Mouse (Mus musculus): ENCODE measurements around the gene H2-Ke6. TPM values are rescaled to one million over a fixed set of nuclear protein-coding genes. Genes with fewer than 3 reads are reported as not detected.

H2-Ke6 gene
- total RNA-seq (2023) = 100 to 1,000 TPM; 117 to 150 TPM

DNA sequence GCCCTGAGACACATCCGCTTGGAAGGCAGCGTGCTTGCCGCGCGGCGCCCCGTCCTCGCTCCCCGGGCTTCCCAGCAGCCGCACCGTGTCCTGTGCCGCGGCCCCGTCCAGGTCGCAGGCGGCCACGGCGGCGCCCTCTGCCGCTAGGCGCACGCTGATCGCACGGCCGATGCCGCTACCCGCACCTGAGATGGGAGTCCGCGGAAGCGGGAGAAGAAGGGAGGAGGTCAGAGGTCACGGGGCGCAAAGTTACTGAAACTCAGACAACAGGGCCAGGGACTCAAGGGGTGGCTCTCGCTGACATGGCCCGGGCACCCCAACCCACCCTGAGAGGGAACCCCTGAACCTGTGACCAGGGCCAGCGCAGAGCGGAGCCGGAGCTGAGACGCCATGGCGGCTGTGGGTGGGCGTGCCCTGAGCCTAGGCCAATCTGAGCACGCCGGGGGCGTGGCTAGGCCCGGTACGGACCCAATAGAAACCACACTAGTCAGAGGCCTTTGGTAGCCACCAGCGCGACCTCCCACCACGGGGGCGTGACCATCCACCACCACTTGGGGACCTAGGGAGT lies at the start of gene H2-Ke6:
TSS of gene H2-Ke6 (minus strand) at position 405 of the 568 bp plus-strand sequence.

DNA sequence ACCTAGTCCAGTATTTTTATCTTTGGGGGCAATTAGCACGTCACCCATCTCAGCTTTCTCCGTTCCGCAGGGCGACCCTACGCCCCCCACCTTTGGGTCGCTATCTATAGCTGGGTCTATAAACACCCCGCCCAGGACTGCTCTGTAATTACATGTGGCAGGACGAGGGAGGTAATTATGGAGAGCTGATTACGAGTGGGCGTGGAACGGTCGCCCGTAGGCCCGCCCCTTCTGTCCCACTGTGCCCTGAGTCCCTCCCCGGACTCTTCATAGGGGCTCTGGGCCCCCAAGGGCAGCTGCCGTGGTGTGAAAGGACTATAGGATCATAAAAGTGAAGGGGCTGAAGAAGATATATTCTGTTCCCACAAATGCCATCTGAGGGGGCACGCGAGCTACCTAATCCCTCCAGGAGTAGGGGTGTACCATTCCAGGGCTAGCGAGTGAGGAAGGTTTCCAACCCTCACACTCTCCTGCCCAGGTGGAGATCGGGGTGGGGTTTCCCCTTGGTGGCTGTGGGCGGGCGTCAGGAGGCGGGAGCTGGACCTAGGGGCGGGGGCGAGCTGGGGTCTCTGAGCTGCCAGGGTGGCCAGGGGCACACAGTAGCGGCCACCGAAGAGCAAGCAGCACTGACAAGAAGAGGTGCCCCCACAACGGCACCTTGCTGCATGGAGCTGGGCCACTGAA lies 11.2 kb upstream of the H2-Ke6 start, which contains the start of gene Col11a2:
TSS of gene Col11a2 (plus strand) at position 560 of the 684 bp plus-strand sequence.

DNA sequence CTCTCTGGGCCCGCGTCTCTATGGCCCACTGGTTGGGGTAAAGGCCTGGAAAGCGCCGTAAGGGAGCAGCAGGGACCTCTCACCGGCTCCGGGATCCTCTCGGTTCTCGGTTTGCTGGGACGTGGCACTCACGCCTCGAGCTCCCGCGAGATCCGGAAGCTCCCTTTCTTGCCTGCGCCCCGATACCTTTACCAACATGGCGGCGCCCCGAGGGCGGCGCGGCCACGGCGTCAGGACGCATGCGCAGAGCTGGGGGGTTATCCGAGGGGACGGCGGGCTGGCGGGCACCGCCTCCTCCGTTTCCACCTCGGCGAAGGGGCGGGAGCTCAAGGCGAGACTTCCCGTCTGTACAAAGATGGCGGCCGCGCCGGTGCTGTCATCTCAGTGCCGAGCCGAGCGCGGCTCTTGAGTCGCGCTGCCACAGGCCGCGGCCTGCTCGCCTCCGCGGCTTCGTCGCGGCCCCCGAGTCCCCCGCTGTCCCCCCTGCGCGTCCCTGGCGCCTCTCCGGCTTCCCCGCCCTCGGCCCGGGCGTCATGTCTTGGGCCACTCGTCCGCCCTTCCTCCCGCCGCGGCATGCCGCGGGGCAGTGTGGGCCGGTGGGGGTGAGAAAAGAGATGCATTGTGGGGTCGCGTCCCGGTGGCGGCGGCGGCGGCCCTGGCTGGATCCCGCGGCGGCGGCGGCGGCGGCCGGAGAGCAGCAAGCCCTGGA lies 3.8 kb upstream of the H2-Ke6 start, which contains the start of the genes Slc39a7 and Rxrb:
TSS of gene Slc39a7 (minus strand) at position 218 of the 709 bp plus-strand sequence.
TSS of gene Rxrb (plus strand) at position 348 of the 709 bp plus-strand sequence.

DNA sequence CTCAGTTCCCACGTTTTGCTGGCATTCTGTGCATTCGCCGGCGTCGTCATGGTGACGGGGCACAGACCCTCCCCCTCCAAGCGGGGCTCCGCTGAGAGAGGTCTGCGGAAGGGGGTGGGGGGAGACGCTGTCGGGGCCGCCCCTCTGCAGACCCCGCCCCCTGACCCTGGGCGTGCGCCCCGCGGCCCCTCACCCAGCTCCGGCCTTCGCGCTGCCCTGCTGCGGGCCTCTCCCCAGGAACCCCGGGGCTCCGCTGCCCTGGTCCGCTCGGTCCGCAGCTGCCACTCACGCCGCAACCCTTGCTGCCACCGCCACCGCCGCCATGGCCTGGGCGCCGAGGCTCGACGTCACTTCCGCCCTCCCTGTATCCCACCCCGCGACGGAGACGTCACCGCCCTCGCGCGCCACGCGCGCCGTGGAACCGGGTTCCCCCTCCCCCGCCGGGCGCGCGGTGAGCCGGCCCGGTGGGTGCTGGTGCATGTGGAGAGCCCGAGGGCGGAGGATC lies 3.5 kb downstream of the H2-Ke6 start, which contains the start of gene Ring1:
TSS of gene Ring1 (minus strand) at position 364 of the 505 bp plus-strand sequence.

DNA sequence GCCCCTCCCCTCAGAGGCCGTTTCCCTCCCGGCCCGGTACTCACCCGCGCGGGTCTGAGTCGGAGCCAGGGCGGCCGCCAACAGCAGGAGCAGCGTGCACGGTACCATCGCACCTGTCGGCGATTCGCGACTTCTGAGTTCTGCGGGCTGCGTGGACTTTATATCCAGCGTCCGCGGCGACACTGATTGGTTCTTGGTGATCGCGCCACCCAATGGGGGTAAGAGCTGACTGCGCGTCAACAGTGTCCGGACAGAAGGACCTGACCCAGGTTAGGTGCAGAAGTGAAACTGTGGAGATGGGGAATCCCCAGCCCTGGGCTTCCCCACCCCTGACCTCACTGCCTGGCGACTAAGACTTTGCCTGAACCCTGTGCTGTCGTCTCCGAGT lies 27.7 kb downstream of the H2-Ke6 start, which contains the start of gene H2-K1:
TSS of gene H2-K1 (minus strand) at position 198 of the 388 bp plus-strand sequence.

Other genes with a start within 250 kb of the H2-Ke6 start
- 1 to 10 TPM in 1 of 2 experiments, under 1 TPM in 1; 0.86 to 1.5 TPM for gene Angptl4, start 246.2 kb downstream of the H2-Ke6 start, total RNA-seq (2023)
- 1 to 10 TPM; 1.2 TPM for gene Kank3, start 217.5 kb downstream of the H2-Ke6 start, total RNA-seq (2023)
- gene Rps28, start 203.5 kb downstream of the H2-Ke6 start, total RNA-seq (2023) = 1,000 to 10,000 TPM; 4,788 to 5,322 TPM
- 100 to 1,000 TPM; 126 to 127 TPM for gene Ndufa7, start 203.5 kb downstream of the H2-Ke6 start, total RNA-seq (2023)
- 10 to 100 TPM in 1 of 2 experiments, 1 to 10 TPM in 1; 8.5 to 10.7 TPM for gene Cd320, start 185.0 kb downstream of the H2-Ke6 start, total RNA-seq (2023)
- gene Gm7029, start 154.2 kb downstream of the H2-Ke6 start, total RNA-seq (2023) = not detected
- gene Kifc1, start 137.4 kb downstream of the H2-Ke6 start, total RNA-seq (2023) = 10 to 100 TPM in 1 of 2 experiments, 1 to 10 TPM in 1; 10.0 to 11.2 TPM
- under 1 TPM in 1 of 2 experiments, not detected in 1; 0.96 TPM for gene Platr17, start 122.9 kb downstream of the H2-Ke6 start, total RNA-seq (2023)
- 10 to 100 TPM; 71.8 to 76.6 TPM for gene Daxx, start 118.6 kb downstream of the H2-Ke6 start, total RNA-seq (2023)
- gene Tapbp, start 112.2 kb downstream of the H2-Ke6 start, total RNA-seq (2023) = 100 to 1,000 TPM; 407 to 437 TPM
- 10 to 100 TPM; 33.0 to 33.9 TPM for gene Zbtb22, start 112.2 kb downstream of the H2-Ke6 start, total RNA-seq (2023)
- 100 to 1,000 TPM; 153 to 181 TPM for gene Rgl2, start 98.5 kb downstream of the H2-Ke6 start, total RNA-seq (2023)
- 10 to 100 TPM; 65.1 to 71.1 TPM for gene Pfdn6, start 87.7 kb downstream of the H2-Ke6 start, total RNA-seq (2023)
- gene Wdr46, start 87.4 kb downstream of the H2-Ke6 start, total RNA-seq (2023) = 10 to 100 TPM; 67.6 to 67.7 TPM
- gene B3galt4, start 76.6 kb downstream of the H2-Ke6 start, total RNA-seq (2023) = 10 to 100 TPM; 14.1 to 16.0 TPM
- gene Vps52, start 72.2 kb downstream of the H2-Ke6 start, total RNA-seq (2023) = 10 to 100 TPM; 73.4 to 74.6 TPM
- gene Rps18, start 72.1 kb downstream of the H2-Ke6 start, total RNA-seq (2023) = 1,000 to 10,000 TPM; 2,139 to 2,167 TPM
- 1,000 to 10,000 TPM; 5,234 to 5,289 TPM for gene H2-K1, start 27.7 kb downstream of the H2-Ke6 start, total RNA-seq (2023)
- 10 to 100 TPM; 30.4 to 30.6 TPM for gene Ring1, start 3.4 kb downstream of the H2-Ke6 start, total RNA-seq (2023)
- 100 to 1,000 TPM; 100 to 103 TPM for gene Slc39a7, start 3.6 kb upstream of the H2-Ke6 start, total RNA-seq (2023)
- 100 to 1,000 TPM; 114 to 115 TPM for gene Rxrb, start 3.8 kb upstream of the H2-Ke6 start, total RNA-seq (2023)
- gene Col11a2, start 11.4 kb upstream of the H2-Ke6 start, total RNA-seq (2023) = 10 to 100 TPM; 19.8 to 27.5 TPM
- gene H2-Oa, start 64.3 kb upstream of the H2-Ke6 start, total RNA-seq (2023) = 1 to 10 TPM; 6.9 to 9.5 TPM
- gene H2-DMa, start 91.5 kb upstream of the H2-Ke6 start, total RNA-seq (2023) = 10 to 100 TPM; 25.1 to 25.8 TPM
- gene Brd2, start 94.6 kb upstream of the H2-Ke6 start, total RNA-seq (2023) = 100 to 1,000 TPM; 303 to 376 TPM
- 1 to 10 TPM; 2.3 to 8.6 TPM for gene H2-DMb2, start 115.2 kb upstream of the H2-Ke6 start, total RNA-seq (2023)
- gene H2-DMb1, start 125.0 kb upstream of the H2-Ke6 start, total RNA-seq (2023) = 1 to 10 TPM; 3.1 to 5.9 TPM
- gene Tap1, start 159.5 kb upstream of the H2-Ke6 start, total RNA-seq (2023) = 100 to 1,000 TPM; 187 to 213 TPM
- gene Psmb9, start 159.7 kb upstream of the H2-Ke6 start, total RNA-seq (2023) = 100 to 1,000 TPM; 130 to 159 TPM
- gene Psmb8, start 169.7 kb upstream of the H2-Ke6 start, total RNA-seq (2023) = 100 to 1,000 TPM; 281 to 304 TPM
- 100 to 1,000 TPM; 165 to 199 TPM for gene Tap2, start 175.5 kb upstream of the H2-Ke6 start, total RNA-seq (2023)
- 10 to 100 TPM; 50.5 to 59.9 TPM for gene H2-Ob, start 210.8 kb upstream of the H2-Ke6 start, total RNA-seq (2023)
- gene H2-Ab1, start 229.6 kb upstream of the H2-Ke6 start, total RNA-seq (2023) = 10 to 100 TPM; 20.1 to 49.2 TPM

All from T-cell, adult 66 days (primary cell).